Mouse (Mus musculus): ENCODE measurements at regions not wholly inside any gene's neighbourhood (a gene's known extent, or its start where the extent isn't known, plus 50 kb on each side); places are given as distances from the start of the nearest gene placed in this dataset.
A peak's percentile ranks its signal among the peaks of the same experiment; 100 is the strongest.

- DNase-seq = peak; percentile 3
These were observed 512.6 kb downstream of the Tm4sf1 start for GRCm38 (mm10) chr3:56789155-56789554.

- DNase-seq = no peak
These were observed 527.9 kb downstream of the Tm4sf1 start for GRCm38 (mm10) chr3:56773920-56774319.

- DNase-seq = no peak
These were observed 531.6 kb downstream of the Tm4sf1 start for GRCm38 (mm10) chr3:56770225-56770624.

GRCm38 (mm10) chr3:56767133-56767532, 534.7 kb downstream of the Tm4sf1 start:
- DNase-seq = no peak

GRCm38 (mm10) chr3:56764336-56764735, 537.5 kb downstream of the Tm4sf1 start:
- DNase-seq = no peak

- DNase-seq = no peak
These were observed 537.9 kb downstream of the Tm4sf1 start for GRCm38 (mm10) chr3:56763896-56764295.

GRCm38 (mm10) chr3:56753654-56754053, 548.1 kb downstream of the Tm4sf1 start:
- peak; percentile 20 for DNase-seq

GRCm38 (mm10) chr3:56751926-56752325, 549.9 kb downstream of the Tm4sf1 start:
- no peak for DNase-seq

GRCm38 (mm10) chr3:56740902-56741301, 557.4 kb upstream of the Nbea start:
- no peak for DNase-seq

GRCm38 (mm10) chr3:56739451-56739850, 556.0 kb upstream of the Nbea start:
- DNase-seq = no peak

GRCm38 (mm10) chr3:56730849-56731248, 547.3 kb upstream of the Nbea start:
- no peak for DNase-seq

GRCm38 (mm10) chr3:56724991-56725390, 541.5 kb upstream of the Nbea start:
- DNase-seq = no peak

GRCm38 (mm10) chr3:56708260-56708659, 524.8 kb upstream of the Nbea start:
- no peak for DNase-seq

- no peak for DNase-seq
These were observed 523.8 kb upstream of the Nbea start for GRCm38 (mm10) chr3:56707312-56707711.

- no peak for DNase-seq
These were observed 522.5 kb upstream of the Nbea start for GRCm38 (mm10) chr3:56706038-56706437.

- DNase-seq = no peak
These were observed 515.4 kb upstream of the Nbea start for GRCm38 (mm10) chr3:56698941-56699340.

GRCm38 (mm10) chr3:56698248-56698647, 514.7 kb upstream of the Nbea start:
- DNase-seq = peak; percentile 2

GRCm38 (mm10) chr3:56681031-56681430, 497.5 kb upstream of the Nbea start:
- DNase-seq = no peak

GRCm38 (mm10) chr3:56668829-56669228, 485.3 kb upstream of the Nbea start:
- DNase-seq = no peak

GRCm38 (mm10) chr3:56660594-56660993, 477.1 kb upstream of the Nbea start:
- no peak for DNase-seq

GRCm38 (mm10) chr3:56647313-56647712, 463.8 kb upstream of the Nbea start:
- no peak for DNase-seq
